Mouse (Mus musculus) lung, postnatal 14 days (tissue): ENCODE results near the gene Scd4.

Source experiments
- DNase-seq: peaks from one replicate; pipeline ENCODE4 v3.0.0; 2021

The Scd4 gene

DNA sequence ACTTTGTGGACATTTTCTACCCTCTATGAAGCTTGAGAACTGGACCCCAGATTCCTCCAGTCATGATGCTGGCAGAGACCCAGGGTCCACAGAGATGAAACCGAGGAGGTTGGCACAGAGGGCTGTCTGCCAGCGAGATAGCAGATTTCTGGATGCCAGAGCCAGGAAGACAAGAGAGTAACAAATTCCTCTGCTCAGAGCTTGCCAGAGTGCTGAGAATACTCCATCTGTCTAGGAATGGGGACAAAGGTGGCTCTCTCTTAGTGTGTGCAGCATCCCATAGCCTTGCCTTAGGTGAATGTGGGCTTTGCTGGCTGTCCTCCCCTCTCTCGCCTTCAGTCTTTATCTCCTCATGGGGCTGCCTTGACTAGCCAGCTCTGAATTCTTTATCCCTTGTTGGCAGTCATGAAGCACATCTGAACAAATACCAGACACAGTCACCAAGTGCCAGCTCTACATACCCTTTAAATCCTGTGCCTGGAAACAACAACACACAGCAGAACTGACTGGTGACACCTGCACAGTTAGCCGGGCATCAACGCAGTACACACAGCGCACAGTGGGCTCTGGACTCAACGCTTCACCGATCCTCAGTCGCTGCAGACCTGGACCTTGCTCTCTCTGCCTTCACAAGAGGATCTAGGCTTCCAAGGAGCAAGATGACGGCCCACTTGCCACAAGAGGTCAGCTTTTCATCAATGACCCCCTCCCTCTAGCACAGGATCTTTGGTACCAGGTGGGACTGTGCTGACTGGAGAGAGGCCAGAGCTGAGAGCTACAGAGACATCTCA is at the start of gene Scd4:
Scd4 (plus strand) TSS at position 260 of the 791 bp plus-strand sequence.
- DNase-seq: no peak

DNA sequence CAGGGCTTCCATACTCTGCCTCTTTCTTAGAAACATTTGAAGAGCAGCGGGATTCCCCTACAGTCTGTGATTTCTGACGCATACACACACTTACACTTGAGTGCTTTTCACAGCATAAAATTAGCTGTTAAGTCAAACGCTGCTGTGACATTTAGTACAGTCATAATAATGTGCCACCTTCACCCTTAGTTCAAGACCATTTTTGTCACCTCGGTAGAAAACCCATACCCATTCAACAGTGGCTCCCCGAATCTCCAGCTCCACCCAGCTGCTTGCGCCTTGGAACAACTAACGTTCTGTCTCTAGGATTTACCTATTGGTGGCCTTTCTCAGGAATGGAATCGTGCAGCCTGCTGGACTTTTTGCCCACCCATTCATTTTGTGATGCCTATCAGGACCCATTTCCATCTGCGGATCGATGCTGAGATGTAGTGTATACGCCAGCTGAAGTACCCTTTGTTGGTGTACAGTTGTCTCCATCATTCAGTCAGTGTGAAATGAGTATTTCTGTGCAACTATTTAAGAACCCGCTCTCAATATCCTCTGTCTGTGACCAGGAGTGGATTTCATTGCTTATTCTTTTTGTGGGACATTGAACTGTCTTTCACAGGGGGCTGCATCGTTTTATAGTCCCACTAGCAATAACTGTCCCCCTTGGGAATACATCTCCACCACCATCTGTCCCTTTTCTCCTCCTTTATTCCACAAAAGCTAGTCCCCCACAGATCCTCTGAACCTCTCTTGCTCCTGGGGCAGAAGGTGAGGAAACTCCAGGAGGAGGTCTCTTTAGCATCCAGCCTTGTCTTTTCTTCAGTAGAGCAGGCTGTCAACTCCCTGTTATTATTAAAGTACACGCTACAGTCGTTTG is 49.5 kb upstream of the Scd4 start:
- DNase-seq: no peak

DNA sequence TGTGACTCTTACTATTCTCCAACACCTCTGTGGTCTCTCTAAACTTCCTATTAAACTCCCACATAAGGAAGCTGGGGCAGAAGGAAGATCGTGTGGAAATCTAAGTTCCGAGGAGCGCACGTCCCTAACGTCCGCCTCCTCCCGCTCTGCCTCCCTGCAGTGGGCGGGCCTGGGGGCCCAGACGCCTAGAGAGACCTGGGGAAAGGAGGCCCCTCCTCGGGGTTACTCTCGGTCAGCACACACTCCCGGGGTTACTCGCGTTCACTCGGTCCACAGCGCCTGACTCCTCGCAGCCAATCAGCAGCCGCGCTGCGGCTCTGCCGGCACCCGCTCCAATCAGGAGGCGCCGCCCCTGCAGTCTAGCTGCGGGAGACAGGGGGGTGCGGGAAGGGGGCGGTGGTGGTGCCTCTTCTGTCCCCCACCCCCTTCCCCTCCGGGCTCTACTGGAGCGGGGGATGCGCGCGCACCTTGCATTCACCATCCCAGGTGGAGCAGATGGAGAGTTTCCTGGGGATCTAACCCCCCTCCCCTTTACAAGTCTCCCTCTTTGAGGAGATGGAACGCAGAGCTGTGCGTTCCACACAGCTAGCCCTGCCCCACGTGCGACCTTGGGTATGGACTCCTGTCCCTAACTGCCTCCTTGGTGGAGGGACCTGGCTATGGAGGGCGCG is 48.7 kb upstream of the Scd4 start:
- DNase-seq: peak; percentile 90

DNA sequence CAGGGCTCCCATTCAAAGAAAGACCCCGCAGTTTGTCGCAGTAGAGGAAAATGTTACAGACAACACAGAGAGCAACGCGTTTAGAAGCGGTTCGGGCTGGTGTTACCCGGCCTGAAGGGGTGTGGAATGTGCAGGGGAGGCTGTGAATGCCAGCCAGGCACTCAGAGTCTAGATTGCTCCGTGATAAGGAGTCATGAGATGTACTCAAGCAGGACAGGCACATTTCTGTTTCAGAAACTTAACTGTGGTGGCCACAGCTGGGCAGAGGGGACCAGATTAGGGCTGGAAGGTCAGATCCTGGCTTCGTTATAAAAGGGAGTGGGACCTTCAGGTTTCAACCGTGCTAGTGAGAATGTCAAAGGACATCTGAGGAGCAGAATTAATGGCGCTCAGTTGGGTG is 48.2 kb upstream of the Scd4 start:
- DNase-seq: peak; percentile 55

DNA sequence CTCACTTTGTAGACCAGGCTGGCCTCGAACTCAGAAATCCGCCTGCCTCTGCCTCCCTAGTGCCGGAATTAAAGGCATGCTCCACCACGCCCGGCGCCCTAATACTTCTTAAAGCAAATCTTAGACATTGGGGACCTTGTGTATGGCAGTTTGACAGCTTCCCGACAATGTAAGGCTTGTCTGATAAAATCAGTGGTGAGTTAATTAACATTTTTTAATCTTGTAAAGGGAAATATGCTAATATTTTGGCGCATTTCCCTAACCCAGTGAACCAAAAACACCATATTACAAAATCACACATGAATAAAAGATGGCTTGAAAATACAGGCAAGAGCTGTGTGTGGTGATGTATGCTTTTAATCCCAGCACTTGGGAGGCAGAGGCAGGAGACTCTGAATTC is 47.3 kb upstream of the Scd4 start:
- no peak for DNase-seq

DNA sequence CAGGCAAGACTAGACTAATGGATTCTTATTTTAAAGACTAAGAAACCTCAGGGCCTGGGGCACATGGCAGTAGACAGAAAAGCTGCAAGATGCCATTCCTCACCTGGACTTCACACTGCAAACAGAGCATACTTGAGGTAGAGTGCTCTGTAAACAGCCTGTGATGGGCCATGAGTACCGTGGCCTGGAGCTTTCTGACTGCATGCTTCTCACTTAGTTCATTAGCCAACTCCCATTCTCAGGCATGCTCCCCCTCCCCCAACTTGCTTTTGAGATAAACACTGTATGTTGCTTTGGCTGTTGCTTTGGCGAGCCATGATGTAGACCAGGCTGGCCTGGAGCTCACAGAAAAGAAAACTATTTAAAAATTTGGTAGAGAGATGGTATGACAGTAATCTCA is 46.8 kb upstream of the Scd4 start:
- DNase-seq: peak; percentile 60

DNA sequence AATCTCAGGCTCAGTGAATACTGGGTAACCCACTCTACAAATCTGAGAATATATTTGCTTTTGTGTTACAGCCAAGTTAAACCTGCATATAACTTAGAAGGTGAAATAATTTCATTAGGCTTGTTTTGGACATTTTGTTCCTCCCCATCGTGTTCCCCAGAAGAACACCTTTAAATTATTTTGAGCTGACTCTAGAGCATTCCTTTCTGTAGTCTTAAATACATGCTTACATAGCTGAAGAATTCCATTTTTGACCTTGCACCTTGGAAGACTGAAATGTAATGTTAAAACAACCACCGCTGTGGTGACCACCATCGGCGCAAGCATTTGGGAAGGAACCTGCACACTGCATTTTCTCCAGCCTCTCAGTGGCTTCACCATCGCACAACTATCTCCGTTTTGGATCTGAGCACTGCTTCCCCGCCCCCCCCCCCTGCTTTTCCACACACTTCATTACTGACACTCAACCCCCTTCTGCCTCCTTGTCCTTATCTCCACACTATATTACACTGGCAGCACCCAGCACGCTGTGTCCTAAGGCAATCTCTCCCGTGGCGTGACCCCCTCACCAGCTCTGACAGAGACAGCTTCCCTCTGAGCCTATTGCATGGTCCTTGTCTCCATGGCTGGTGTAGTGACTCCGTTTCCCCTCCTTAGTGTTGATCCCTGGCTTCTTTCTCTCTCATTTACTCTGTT is 45.3 kb upstream of the Scd4 start:
- no peak for DNase-seq

DNA sequence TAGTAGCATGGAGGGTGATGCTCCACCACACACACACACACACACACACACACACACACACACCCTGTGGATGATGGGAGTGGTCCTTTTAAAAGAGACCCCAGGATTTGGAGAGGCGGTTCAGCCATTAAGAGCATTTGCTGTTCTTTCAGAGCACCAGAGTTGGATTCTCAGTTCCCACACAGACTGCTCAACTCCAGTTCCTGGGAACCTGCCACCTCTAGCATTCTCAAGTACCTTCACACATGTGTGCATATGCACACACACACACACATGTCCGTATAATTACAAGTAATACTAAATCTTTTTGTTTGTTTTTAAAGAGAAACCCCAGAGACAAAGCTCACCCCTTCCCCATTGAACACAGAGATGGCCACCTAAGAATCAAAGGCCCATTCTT is 40.8 kb upstream of the Scd4 start:
- no peak for DNase-seq

DNA sequence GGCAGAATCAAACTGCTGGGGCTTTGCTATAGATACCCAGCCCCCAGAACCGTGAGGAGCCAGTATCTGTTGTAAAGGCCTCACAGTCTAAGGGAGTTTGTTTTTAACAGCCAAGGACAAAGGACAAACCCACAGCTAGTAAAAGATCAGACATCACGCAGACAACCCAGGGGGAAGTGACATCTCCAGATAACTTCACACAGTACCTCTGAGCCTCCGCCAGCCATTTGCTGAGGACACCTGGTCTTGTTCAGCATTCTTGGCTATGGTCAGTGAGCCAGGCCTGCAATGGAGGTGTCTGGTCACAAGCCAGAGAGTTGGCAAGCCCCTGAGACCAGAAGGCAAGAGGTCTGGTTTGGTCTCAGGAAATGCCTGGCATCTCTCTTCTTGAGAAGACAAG is 40.4 kb upstream of the Scd4 start:
- no peak for DNase-seq

DNA sequence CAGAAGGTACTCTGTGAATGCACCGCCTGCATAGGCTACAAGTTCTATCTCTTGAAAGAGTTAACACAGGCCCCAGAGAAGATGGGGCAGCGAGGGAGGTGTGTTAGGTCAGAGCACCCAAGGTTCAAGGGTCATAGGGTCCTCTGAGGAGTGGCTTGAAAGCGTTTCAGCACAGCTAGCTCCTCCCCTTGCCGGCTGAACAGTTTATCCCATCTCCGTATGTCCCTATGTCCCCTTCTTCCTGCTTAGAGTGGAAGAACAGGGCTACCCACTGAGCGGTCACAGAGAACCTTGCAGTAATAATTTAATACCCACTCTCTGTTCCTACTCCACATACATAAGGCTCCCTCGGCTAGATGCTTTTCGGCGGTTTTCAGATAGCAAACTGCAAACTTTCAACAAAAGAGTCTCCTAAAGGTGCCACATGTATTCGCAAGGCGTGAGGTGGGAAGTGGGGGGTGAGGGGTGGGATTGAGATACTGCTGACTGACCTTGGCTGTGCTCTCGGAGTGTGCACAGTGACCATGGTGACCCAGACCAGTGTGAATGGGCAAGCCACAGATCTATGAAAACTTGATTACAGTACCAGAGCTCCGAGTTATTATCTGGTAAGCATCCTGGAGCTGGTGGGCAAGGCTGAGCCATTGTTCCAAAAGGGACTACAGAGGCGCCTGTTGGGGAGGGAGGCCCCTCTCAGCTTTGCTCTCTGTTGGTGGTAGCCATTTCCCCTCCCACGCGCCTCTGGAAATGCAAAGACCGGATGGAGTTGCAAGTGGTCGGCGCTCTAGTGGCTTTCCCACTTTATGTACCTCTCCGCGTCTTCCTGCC is 39.7 kb upstream of the Scd4 start, which contains the start of gene Scd2:
Scd2 (plus strand) TSS at position 734 of the 828 bp plus-strand sequence.
- DNase-seq: no peak

DNA sequence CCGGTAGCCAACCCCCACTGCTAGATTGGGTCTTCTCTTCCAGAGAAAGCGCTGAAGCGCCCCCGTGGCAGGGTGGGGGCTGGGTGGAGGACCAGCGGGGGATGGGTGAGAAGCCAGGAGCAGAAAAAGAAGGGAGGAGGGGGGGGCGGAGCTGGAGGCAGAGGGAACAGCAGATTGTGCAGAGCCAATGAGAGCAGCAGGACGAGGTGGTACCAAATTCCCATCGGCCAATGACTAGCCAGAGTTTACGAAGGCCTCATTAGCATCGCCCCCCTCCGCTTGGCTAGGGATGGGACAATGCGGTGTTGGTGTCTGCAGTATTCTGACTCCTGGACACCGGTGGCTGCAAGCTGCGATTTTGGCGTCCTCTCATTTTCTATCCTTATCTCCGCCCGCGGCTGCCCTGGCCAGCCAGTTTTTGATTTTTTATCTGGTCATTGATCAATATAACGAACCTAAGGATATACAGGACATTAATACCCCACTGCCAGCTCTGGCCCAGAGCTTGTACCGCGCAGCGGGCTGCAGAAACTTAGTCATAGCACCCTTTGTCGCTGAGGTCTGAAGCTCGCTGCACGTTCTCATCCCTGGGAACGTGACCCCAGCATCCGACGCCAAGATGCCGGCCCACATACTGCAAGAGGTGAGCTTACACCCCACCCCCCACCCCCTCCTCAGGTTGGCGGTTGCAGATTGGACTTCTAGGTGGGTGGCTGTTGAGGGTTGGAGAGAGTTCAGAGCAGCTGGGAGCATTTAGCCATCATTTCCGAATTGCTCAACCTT is 38.9 kb upstream of the Scd4 start:
- peak; percentile 87 for DNase-seq

DNA sequence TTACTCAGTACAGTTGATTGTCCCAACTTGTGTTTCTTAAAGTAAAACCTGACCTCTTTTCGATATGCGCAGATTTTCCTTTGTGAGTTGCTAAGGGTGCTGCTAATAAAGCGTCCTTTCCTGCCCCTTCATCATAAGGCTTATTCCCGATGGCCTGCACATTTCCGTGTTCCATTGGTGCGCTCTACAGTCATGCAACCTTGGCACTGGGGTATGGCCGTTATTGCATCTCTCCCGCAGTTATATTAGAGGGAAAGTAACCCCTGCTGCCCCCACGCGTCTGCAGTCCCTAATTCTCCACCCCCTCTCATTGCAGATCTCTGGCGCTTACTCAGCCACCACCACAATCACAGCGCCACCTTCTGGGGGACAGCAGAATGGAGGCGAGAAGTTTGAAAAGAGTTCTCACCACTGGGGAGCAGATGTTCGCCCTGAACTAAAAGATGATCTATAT is 38.3 kb upstream of the Scd4 start:
- peak; percentile 94 for DNase-seq

DNA sequence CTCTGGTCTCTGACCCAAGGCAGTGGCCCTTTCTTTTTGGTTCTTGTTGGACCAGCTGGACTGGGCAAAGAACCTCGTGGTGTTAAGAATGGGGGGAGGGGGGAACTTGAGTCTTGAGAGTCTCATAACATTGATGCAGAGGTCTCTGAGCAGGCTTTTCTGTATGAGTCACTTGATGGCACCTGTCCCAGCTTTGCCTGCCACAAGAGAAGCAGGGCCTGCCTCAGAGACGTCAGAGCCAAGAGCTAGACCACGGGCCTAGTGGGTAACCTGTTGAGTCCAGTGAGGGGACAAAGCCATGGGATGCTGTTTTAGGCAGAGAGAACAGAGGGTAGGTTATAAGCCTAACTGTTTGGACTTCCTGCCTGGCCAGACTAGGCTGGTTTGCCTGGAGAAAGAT is 37.6 kb upstream of the Scd4 start:
- DNase-seq: peak; percentile 68

DNA sequence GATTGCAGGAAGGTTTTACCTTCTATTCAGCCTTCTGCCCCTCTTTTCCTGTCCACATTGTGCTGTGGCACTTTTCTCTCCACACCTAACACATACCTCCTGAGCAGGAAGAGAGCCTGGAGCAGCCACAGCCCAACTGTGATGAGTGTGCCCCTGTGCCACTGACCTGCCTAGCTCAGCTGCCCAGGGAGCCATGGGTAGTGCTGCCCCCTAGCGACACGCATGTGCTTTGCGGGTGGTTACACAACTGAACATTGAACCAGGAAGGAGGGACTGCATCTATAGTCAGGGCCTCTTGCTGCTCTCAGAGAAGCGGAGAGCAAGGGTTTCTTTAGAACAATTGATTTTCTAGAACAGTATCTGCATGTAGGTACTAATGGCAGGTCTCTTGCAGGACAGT is 37.2 kb upstream of the Scd4 start:
- peak; percentile 94 for DNase-seq

DNA sequence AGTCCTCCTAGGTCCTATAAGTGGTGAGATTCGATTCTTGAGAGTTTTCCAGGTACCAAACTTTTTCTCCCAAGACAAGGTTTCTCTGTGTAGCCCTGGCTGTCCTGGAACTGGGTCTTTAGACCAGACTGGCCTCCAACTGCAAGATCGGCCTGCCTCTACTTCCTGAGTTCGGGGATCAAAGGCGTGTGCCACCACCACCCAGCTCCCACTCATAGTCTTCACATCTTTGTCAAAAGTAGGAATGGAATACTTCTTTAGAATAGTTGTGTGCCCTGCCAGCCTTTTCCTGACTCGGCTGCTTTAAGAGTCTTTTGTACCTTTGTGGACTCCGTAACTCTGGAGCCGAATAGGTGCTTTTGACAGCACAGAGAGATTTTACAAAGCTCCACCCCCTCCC is 36.7 kb upstream of the Scd4 start:
- no peak for DNase-seq

DNA sequence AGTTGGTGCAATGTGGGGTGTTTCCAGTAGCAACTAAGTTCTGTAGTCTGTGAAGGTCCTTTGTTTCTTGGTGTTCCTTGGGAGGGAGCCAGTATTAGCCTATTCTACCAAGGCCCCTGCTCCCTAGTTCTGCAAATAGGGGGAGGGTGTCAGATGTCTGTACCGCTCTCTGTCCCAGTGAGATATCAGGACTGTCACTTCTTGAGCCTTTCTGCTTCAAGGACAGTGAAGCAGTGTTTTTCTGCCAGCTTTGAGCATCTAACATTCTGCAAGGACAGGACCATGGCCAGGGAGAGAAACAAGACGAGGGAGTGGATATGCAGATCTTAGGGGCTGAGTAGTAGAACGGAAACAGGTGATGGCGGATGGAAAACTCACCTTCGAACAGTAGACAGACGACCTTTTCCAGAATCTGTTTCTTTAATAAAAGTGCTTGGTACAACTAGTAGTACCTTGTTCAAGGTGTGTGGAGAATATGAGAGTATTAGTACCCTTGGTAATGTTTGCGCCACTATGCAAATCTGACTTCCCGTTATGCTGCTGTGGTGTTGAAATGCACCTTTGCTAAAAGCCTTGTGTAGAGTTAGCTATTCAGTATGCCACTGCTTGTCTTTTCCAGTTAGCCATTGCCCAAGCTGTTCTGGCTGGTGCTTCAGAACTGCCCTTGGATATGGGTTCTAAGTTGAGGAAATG is 35.7 kb upstream of the Scd4 start:
- no peak for DNase-seq

DNA sequence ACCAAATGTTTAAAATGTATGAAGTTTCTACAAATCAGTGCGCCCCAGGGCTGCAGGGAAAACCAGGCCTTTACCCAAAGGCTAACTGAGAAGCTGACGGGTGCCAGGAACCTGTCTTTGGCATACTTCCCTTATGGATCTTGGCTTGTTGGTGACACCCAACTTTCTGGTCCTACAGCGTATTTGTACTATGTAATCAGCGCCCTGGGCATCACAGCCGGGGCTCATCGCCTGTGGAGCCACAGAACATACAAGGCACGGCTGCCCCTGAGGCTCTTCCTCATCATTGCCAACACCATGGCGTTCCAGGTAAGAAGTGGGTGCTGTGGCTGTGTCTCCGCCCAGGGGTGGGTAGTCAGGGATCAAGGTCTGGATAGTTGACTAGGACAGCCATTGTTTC is 35.0 kb upstream of the Scd4 start:
- DNase-seq: no peak

DNA sequence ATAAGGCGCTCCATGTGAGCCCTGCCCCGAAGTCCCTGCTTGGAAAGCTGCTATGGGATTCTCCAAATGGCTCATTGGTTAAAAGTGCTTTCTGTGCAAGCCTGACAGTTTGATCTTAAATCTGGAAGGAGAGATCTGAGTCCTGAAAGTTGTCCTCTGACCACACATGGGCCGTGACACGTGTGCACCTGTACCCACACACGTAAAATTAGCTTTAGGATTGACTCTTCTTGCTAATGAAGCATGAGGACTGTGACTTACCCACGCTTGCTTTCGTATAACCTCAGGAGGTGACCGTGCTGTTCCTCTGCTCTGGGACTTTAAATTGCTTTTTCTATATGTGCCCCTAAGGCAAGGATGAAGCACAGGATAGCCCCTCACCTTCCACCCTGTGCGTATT is 33.8 kb upstream of the Scd4 start:
- no peak for DNase-seq

DNA sequence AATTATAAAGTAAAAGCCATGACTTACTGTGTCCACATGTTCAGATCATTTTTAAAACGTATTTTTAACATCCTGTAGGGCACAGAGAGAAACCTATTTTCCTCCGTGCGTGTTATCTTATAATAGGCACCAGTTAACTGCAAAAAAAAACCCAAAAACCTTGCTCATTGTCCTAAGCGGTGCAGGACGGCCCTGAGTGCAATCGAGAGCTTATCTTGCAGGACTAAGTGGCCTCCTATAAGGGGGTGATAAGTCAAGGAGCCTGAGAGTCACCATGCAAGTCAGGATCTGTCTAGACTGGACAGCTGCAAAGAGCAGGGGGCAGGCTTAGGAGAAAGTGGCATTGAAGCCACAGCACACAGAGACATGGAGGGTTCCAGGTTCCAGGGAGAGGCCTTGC is 33.0 kb upstream of the Scd4 start:
- no peak for DNase-seq

DNA sequence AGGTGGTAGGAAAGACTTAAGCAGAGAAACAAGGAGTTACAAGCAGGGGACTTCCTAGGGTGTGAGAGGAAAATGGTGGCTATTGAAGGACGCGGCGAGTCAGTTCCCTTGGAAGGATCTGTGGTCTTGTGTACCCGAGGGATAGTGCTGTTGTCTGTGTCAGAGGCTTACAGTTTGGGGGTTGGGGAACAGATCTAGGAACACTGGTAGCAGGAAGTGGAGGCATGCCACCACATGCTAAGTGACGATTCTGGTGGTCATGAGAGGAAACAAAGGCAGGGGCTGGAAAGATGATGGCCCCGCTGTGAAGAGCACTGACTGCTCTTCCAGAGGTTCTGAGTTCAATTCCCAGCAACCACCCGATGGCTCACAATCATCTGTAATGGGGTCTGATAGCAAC is 32.4 kb upstream of the Scd4 start:
- no peak for DNase-seq
